Mouse (Mus musculus) hindbrain, postnatal 0 days (tissue): Measurements from ENCODE around the gene Aldh18a1. TPM values are rescaled to one million over a fixed set of nuclear protein-coding genes. Genes with fewer than 3 reads are reported as not detected.
A peak's percentile ranks its signal among the peaks of the same experiment; 100 is the strongest.

Experiments
- ATAC-seq: fragments of 200-750 bp; cut with Nextera tagmentation; 2 replicates; pipeline ENCODE4 v1.8.0; 2017; ENCODE audit warnings: mild to moderate bottlenecking, moderate TSS enrichment, moderate library complexity
- DNase-seq: peaks from one replicate; pipeline ENCODE4 v3.0.0-alpha.2; 2015; ENCODE audit warnings: low spot score
- H3K27ac ChIP-seq: fragments of 300-500 bp; sonication (generic); 2 replicates; pipeline ENCODE4 v1.5.1; 2014; ENCODE audit warnings: mild to moderate bottlenecking
- H3K27me3 ChIP-seq: fragments of 300-500 bp; sonication (generic); 2 replicates; pipeline ENCODE4 v1.6.1; 2014; ENCODE audit warnings: low read length, mixed read lengths; ENCODE audit not compliant: insufficient read depth
- H3K36me3 ChIP-seq: fragments of 300-500 bp; sonication (generic); 2 replicates; pipeline ENCODE4 v1.6.1; 2014; ENCODE audit warnings: low read length, mixed read lengths; ENCODE audit not compliant: insufficient read depth
- H3K4me1 ChIP-seq: fragments of 300-500 bp; sonication (generic); 2 replicates; pipeline ENCODE4 v1.6.1; 2014; ENCODE audit warnings: antibody characterized with exemption, low read length, mixed read lengths; ENCODE audit not compliant: insufficient read depth
- H3K4me2 ChIP-seq: fragments of 300-500 bp; sonication (generic); 2 replicates; pipeline ENCODE4 v1.6.1; 2014; ENCODE audit warnings: low read depth, mild to moderate bottlenecking, low read length, moderate library complexity, mixed read lengths
- H3K4me3 ChIP-seq: fragments of 300-500 bp; sonication (generic); 2 replicates; pipeline ENCODE4 v1.5.1; 2014; ENCODE audit warnings: low read length
- H3K9ac ChIP-seq: fragments of 300-500 bp; sonication (generic); replicated peaks from 2 replicates; pipeline ENCODE4 v1.6.1; 2014; ENCODE audit warnings: mild to moderate bottlenecking, low read length, moderate library complexity, mixed read lengths
- H3K9me3 ChIP-seq: fragments of 300-500 bp; sonication (generic); 2 replicates; pipeline ENCODE4 v1.6.1; 2016; ENCODE audit warnings: low read length, mixed read lengths
- CTCF ChIP-seq: IDR thresholded peaks from 2 replicates; pipeline ENCODE4 v1.5.1; 2016; ENCODE audit warnings: antibody characterized with exemption, control low read depth, low read depth
- WGBS: fragments of 180-500 bp; shearing (Covaris S2); extraction: QIAGEN DNeasy Blood & Tissue Kit; methylation state at CpG from one replicate; pipeline ENCODE4 v1.1.7; 2014; 5-methylcytosine and 5-hydroxymethylcytosine counted together
- polyA plus RNA-seq: library from polyadenylated mRNA; unstranded; fragments of >200 nt; fragmentation: Nextera tagmentation; extraction: Ambion mirVana; gene quantifications from 2 replicates; pipeline ENCODE4 v1.2.1, GENCODE M21; 2015
- total RNA-seq: library from RNA; depleted of rRNA; stranded (reverse); fragments of >200 nt; gene quantifications from 2 replicates; pipeline ENCODE4 v1.2.3, GENCODE M21; 2014

The Aldh18a1 gene
- total and polyA plus RNA-seq, 2 experiments from 2014 or later, result 32.5 to 57.0 TPM

DNA sequence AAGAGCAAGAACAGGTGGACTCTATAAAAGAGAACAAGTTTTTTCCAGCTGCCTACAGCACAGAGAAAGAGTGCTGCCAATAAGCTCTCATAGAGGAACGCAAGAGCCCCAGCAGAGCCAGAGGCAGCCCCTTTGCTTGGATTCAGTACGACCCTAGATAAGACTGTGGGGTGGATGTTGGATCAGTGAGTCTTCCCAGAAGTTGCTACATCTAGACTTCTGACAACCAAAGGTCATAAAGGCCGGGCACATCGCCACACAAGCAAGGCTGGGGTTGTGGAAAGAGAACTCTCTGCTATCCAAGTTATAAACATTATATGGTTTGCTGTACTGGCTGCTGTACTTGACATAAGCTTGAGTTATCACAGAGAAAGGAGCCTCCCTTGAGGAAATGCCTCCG lies 67.9 kb downstream of the Aldh18a1 start:
- no peaks in the 10 kb centered on the region for H3K4me1 ChIP-seq
- H3K27me3 ChIP-seq, result no peaks in the 10 kb centered on the region
- H3K4me2 ChIP-seq, result no peak overlapping the region
- H3K36me3 ChIP-seq, result no peaks in the 10 kb centered on the region
- no peak for TF ChIP-seq CTCF
- H3K9ac ChIP-seq, result no peak overlapping the region
- no peaks in the 10 kb centered on the region for H3K9me3 ChIP-seq
- H3K4me3 ChIP-seq, result no peak overlapping the region
- H3K27ac ChIP-seq, result no peak overlapping the region
- ATAC-seq (no peak), DNase-seq (no peak)
- WGBS, result 86% methylated on average over 5 of the region's 5 CpGs

DNA sequence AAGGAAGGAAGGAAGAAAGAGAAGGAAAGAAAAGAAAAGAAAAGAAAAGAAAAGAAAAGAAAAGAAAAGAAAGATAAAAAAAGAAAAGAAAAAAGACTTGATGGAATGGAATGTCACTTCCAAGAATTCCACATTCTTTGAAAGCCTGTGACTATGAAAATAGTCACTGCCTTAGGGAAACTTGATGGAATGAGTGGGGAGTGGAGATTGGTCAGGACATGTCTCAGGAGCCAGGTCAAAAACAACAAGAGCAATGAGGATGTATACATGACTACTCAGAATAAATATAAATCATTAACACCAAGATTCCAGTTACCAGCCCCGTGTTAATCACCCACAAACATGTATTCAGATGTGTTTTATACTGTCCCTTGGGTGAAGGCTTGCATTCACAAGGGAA lies 69.6 kb downstream of the Aldh18a1 start:
- H3K27me3 ChIP-seq, result no peaks in the 10 kb centered on the region
- WGBS, result 66% methylated on average over 1 of the region's 1 CpGs
- no peak for ATAC-seq

DNA sequence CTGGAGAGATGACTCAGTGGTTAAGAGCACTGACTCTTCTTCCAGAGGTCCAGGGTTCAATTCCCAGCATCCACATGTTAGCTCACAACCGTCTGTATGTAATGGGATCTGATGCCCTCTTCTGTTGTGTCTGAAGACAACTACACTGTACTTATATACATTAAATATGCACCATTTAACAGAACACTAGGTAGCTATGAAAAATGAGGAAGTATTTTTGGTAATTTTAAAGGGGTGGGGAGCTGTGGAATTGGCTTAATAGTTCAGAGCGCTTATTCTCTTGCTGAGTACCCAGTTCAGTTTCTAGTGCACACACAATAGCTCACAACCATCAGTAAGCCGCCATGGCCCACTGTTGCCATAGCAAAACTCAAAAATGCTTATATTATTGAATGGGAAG lies 72.7 kb downstream of the Aldh18a1 start:
- H3K9ac ChIP-seq, result no peak overlapping the region
- H3K27ac ChIP-seq, result no peak overlapping the region
- DNase-seq, result no peak
- no peaks in the 10 kb centered on the region for H3K9me3 ChIP-seq
- no peak overlapping the region for H3K4me2 ChIP-seq
- no peak overlapping the region for H3K4me3 ChIP-seq
- WGBS, result 88% methylated on average over 3 of the region's 3 CpGs
- no peak for ATAC-seq
- TF ChIP-seq CTCF, result no peak
- peaks cover 11% of the 10 kb centered on the region; the same call in 1 of the 2 replicates for H3K4me1 ChIP-seq
- H3K36me3 ChIP-seq, result no peaks in the 10 kb centered on the region
- H3K27me3 ChIP-seq, result no peaks in the 10 kb centered on the region

More for the DNA sequence above, 69.6 kb downstream of the Aldh18a1 start:
- Histone ChIP-seq H3K9me3 (no peaks in the 10 kb centered on the region), H3K4me2 (no peak overlapping the region), H3K4me3 (no peak overlapping the region), H3K36me3 (no peaks in the 10 kb centered on the region), H3K9ac (no peak overlapping the region), H3K4me1 (no peaks in the 10 kb centered on the region), H3K27ac (no peak overlapping the region)
- TF ChIP-seq CTCF, result no peak
- no peak for DNase-seq

DNA sequence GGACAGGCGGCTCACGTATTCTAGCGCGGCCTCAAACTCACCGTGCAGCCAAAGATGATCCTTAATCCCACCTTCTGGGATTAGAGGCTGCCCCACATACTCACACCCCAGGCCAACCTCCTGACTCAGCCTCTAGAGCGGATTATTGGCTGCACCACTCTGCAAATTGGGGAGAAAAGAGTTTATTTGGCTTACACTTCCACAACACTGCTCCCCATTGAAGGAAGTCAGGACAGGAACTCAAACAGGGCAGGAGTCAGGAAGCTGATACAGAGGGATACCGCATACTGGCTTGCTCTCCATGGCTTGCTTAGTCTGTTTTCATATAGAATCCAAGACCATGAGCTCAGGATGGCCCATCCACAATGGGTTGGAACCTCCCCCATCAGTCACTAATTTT lies 73.9 kb downstream of the Aldh18a1 start:
- Histone ChIP-seq H3K36me3 (no peaks in the 10 kb centered on the region), H3K27me3 (no peaks in the 10 kb centered on the region), H3K4me1 (peaks cover 21% of the 10 kb centered on the region), H3K4me2 (no peak overlapping the region), H3K9me3 (no peaks in the 10 kb centered on the region), H3K4me3 (no peak overlapping the region), H3K27ac (no peak overlapping the region), H3K9ac (no peak overlapping the region)
- TF ChIP-seq CTCF, result no peak
- DNase-seq (no peak), ATAC-seq (no peak)
- 83% methylated on average over 7 of the region's 7 CpGs for WGBS

DNA sequence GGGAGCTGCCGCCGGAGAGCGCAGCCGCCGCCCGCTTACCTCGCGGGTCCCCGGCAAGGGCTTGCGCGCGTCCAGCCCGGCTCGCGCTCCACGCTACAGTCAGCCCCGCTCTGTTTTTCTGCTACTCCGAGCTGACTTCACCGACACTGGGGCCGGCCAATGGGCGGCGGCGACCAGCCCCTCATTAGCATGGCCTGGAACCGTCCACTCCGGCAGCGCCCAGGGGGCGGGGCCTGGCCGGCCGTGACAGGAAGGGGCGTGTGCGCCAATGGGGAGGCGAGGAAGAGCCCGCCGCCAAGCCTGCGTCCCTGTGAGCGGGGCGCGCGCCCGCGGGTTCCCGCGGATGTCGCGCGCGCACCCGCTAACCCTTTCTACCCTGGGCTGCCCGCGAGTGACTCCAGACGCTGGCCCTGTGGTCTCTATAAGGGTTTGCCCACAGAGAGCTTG lies 74.6 kb downstream of the Aldh18a1 start, which contains the start of gene Sorbs1:
Gene Sorbs1, minus strand, starts transcription at position 148 of the 447 bp plus-strand sequence.
- DNase-seq, result peak; percentile 98
- Histone ChIP-seq H3K27me3 (no peaks in the 10 kb centered on the region), H3K9ac (peak within 1 kb of the TSS; percentile 83), H3K27ac (peak within 1 kb of the TSS; percentile 85), H3K9me3 (no peaks in the 10 kb centered on the region), H3K4me1 (peaks cover 21% of the 10 kb centered on the region), H3K4me3 (peak within 1 kb of the TSS; percentile 74), H3K36me3 (no peaks in the 10 kb centered on the region), H3K4me2 (peak within 1 kb of the TSS; percentile 73)
- no peak for TF ChIP-seq CTCF
- under 1% methylated on average over 51 of the region's 51 CpGs for WGBS
- peak; percentile 98 for ATAC-seq

DNA sequence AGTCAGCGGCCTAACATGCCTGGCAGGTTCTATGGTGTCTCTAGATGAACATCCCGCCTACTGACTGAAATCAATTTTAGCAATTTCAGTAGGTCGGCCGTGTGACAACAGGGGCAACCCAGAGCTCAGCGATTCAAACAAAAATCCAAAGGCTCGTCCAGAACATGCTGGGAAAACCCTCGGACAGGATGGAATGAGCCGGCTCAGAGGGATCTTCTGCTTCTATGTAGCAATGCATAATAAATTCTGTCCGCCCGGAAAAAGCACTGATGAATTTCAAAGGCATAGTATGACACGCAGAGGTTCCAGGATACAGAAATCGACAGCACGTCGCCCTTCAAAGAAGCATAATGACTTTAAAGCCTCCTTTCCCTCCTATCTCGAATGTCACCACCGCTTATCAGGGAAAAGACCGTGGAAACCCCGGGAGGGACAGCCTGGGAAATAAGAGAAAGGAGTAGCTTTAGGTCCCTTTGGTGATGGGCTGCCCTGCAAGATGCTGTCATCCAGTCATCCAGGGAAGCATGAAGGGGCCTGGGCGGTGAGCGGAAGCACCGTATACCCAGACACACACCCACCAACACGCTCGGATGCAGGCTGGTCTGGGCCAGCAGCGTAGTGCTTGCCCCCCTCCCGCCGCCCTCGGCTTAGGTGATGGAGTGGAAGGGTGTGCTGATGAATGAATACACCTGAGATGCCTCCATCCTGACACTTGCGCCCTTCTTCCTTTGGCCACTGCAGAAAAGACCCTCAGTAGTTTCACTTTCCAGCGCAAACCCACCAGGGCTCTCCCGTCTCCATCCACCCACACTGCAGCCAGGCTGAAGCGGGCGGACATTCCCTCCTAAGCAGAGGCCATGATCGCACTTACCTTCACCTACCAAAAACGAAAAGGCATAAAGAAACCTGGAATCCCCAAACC lies 75.5 kb downstream of the Aldh18a1 start:
- Histone ChIP-seq H3K9me3 (no peaks in the 10 kb centered on the region), H3K9ac (peak overlapping the region; percentile 83), H3K36me3 (no peaks in the 10 kb centered on the region), H3K4me1 (peaks cover 21% of the 10 kb centered on the region), H3K4me2 (peak overlapping the region; percentile 73), H3K4me3 (peak overlapping the region; percentile 74), H3K27ac (peak overlapping the region; percentile 85), H3K27me3 (no peaks in the 10 kb centered on the region)
- DNase-seq (peak; percentile 65), ATAC-seq (peak; percentile 31)
- no peak for TF ChIP-seq CTCF
- WGBS, result under 1% methylated on average over 33 of the region's 34 CpGs
